Mouse (Mus musculus) brain, adult 2 months (tissue): ENCODE measurements at regions not wholly inside any gene's neighbourhood (a gene's known extent, or its start where the extent isn't known, plus 50 kb on each side); places are given as distances from the start of the nearest gene placed in this dataset.
"Not testable (repeated sequence)": the region's sequence is repeated elsewhere in the genome, so short reads cannot be mapped to it uniquely, and the experiment has no call there.

Experiments
- DNase-seq: peaks from one replicate; pipeline ENCODE4 v3.0.0; 2011; ENCODE audit warnings: low read depth, low spot score

GRCm38 (mm10) chr6:112564119-112564518, 74.4 kb upstream of the Oxtr start:
- DNase-seq: peak; percentile 59

GRCm38 (mm10) chr6:112563659-112564058, 73.9 kb upstream of the Oxtr start:
- not testable (repeated sequence) for DNase-seq

GRCm38 (mm10) chr6:112562039-112562438, 72.3 kb upstream of the Oxtr start:
- no peak for DNase-seq

- DNase-seq: no peak
Observed at GRCm38 (mm10) chr6:112561568-112561967, 71.8 kb upstream of the Oxtr start.

- DNase-seq: no peak
Observed at GRCm38 (mm10) chr6:112559549-112559948, 69.8 kb upstream of the Oxtr start.

- DNase-seq: no peak
Observed at GRCm38 (mm10) chr6:112557516-112557915, 67.8 kb upstream of the Oxtr start.

GRCm38 (mm10) chr6:112556401-112557165, 66.8 kb upstream of the Oxtr start:
- peak; percentile 69 for DNase-seq

GRCm38 (mm10) chr6:112554091-112554490, 64.3 kb upstream of the Oxtr start:
- DNase-seq: no peak

- no peak for DNase-seq
Observed at GRCm38 (mm10) chr6:112553231-112553920, 63.6 kb upstream of the Oxtr start.

GRCm38 (mm10) chr6:112552560-112552959, 62.8 kb upstream of the Oxtr start:
- no peak for DNase-seq

GRCm38 (mm10) chr6:112551298-112551697, 61.6 kb upstream of the Oxtr start:
- peak; percentile 50 for DNase-seq

GRCm38 (mm10) chr6:112547251-112547650, 57.5 kb upstream of the Oxtr start:
- no peak for DNase-seq

GRCm38 (mm10) chr6:112546033-112546432, 56.3 kb upstream of the Oxtr start:
- DNase-seq: no peak

- DNase-seq: no peak
Observed at GRCm38 (mm10) chr6:112544315-112544714, 54.6 kb upstream of the Oxtr start.

GRCm38 (mm10) chr6:112542692-112543091, 52.9 kb upstream of the Oxtr start:
- no peak for DNase-seq
